Mouse (Mus musculus): ENCODE measurements around the gene Glcci1.

DNA sequence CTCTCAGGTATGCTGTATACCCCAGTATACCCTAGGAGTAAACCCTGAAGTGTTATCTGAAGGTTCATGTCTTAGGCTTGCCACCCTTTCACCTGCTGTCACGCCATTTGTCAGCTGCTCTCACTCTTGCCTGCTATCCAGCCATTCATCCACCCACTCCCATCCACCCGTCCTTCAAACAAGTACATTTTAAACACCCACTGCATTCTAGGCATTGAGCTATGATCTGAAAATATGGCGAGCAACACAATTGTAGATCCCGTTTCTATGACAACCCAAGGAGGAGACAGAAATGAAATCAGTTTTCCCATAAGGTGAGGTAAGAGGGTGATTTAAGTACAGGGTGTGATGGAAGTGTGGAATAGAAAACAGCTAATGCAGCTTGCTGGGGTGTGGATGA lies 128.7 kb downstream of the Glcci1 start:
- TF ChIP-seq POLR2A (IDR thresholded peaks at IDR 0.05; ENCODE audit: insufficient read depth, low read length), result no peak
- no peak for TF ChIP-seq CTCF (IDR thresholded peaks at IDR 0.05; ENCODE audit: low read depth, low read length)
- TF ChIP-seq EP300 (IDR thresholded peaks at IDR 0.05; ENCODE audit: insufficient read depth, low read depth, low read length), result no peak

Data from ES-Bruce4 (cell line).